Mouse (Mus musculus): ENCODE results near the gene Zdhhc3. TPM values are rescaled to one million over a fixed set of nuclear protein-coding genes. Genes with fewer than 3 reads are reported as not detected.

The Zdhhc3 gene
- polyA plus RNA-seq, 1 experiment from 2014 or later = 78.1 TPM

DNA sequence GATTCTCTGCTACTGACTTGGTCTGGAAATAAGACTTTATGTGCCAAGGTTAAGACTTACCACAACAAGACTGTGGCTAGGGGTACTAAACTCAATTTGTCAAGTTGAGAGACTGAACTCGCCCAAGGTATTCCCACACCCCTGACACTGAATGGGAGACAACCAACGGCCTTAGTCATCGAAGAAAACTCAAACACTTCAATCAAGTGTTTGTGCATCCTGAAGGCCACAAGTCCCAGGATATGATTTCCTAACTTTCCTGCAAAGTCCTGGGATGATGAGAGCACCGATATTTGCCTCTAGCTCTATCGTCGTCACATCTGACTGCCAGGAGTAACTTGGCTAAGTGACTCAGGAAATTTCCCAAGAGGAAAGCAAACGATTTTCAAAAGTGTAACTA is 3.8 kb downstream of the Zdhhc3 start:
- Histone ChIP-seq H3K27me3 (no peaks in the 10 kb centered on the region), H3K27ac (replicated peaks) (no peak overlapping the region), H3K9me3 (no peaks in the 10 kb centered on the region), H3K36me3 (peaks cover 15% of the 10 kb centered on the region), H3K4me3 (no peak overlapping the region), H3K4me1 (replicated peaks) (peaks cover 29% of the 10 kb centered on the region), H3K4me2 (no peak overlapping the region), H3K9ac (no peak overlapping the region)
- ATAC-seq (ENCODE audit: low read depth) = no peak
- WGBS = 92% methylated on average over 7 of the region's 7 CpGs

DNA sequence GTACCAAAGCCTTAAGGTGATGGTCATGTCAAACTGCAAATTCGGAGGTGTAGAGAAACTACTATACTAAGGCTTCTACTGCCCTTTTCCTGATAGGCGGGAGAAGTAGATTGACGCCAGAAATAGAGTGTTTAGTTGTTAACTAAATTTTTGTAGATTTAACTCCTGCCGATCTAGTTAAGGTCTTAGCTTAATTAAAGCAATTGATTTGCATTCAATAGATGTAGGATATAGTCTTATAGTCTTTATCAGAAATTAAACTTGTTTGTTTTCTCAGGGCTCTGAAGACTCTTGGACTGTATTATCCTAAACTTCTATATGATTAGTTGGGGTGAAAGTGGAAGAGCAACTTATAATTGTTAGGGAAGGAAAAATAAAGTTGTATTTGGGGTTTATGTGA is 5.8 kb downstream of the Zdhhc3 start:
- Histone ChIP-seq H3K9ac (no peak overlapping the region), H3K27ac (replicated peaks) (no peak overlapping the region), H3K4me2 (no peak overlapping the region), H3K27me3 (no peaks in the 10 kb centered on the region), H3K4me1 (replicated peaks) (peaks cover 19% of the 10 kb centered on the region), H3K36me3 (peaks cover 19% of the 10 kb centered on the region), H3K4me3 (no peak overlapping the region), H3K9me3 (no peaks in the 10 kb centered on the region)
- no peak for ATAC-seq (ENCODE audit: low read depth)
- WGBS = 90% methylated on average over 4 of the region's 4 CpGs

GRCm38 (mm10) chr9:123104362-123104761 is 8.6 kb downstream of the Zdhhc3 start:
- H3K36me3 ChIP-seq = peaks cover 33% of the 10 kb centered on the region
- no peak overlapping the region for H3K4me3 ChIP-seq
- H3K9ac ChIP-seq = no peak overlapping the region
- no peaks in the 10 kb centered on the region for H3K4me1 ChIP-seq (replicated peaks)
- no peaks in the 10 kb centered on the region for H3K27me3 ChIP-seq
- ATAC-seq (ENCODE audit: low read depth) = no peak
- H3K9me3 ChIP-seq = no peaks in the 10 kb centered on the region
- no peak overlapping the region for H3K4me2 ChIP-seq
- H3K27ac ChIP-seq (replicated peaks) = no peak overlapping the region

DNA sequence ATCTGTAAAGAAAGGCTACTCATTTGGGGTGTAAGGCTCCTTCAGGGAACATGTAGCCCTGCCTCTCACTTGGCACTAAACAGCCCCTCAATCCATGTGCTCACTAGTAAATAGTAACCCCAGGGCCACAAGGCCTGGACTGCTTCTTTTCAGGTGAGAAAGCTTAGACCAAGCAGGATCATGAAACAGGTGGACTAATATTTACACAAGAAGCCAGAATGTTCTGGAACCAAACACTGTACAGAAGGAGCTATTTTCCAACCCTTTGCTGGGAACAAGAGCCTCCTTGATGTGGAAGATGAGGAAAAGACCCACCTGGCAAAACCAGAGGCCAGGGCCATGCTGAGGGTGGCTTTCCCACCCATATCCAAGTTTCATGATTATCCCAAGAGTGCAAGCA is 9.6 kb downstream of the Zdhhc3 start:
- Histone ChIP-seq H3K9me3 (no peaks in the 10 kb centered on the region), H3K27me3 (no peaks in the 10 kb centered on the region), H3K27ac (replicated peaks) (no peak overlapping the region), H3K4me1 (replicated peaks) (no peaks in the 10 kb centered on the region), H3K9ac (no peak overlapping the region), H3K4me3 (no peak overlapping the region), H3K36me3 (peaks cover 41% of the 10 kb centered on the region), H3K4me2 (no peak overlapping the region)
- no peak for ATAC-seq (ENCODE audit: low read depth)

GRCm38 (mm10) chr9:123099631-123100455 is 13.2 kb downstream of the Zdhhc3 start:
- Histone ChIP-seq H3K9me3 (no peaks in the 10 kb centered on the region), H3K4me3 (no peak overlapping the region), H3K27me3 (no peaks in the 10 kb centered on the region), H3K27ac (replicated peaks) (no peak overlapping the region), H3K36me3 (peaks cover 66% of the 10 kb centered on the region), H3K4me1 (replicated peaks) (no peaks in the 10 kb centered on the region), H3K4me2 (no peak overlapping the region), H3K9ac (no peak overlapping the region)
- no peak for ATAC-seq (ENCODE audit: low read depth)
- 95% methylated on average over 16 of the region's 16 CpGs for WGBS

- 90% methylated on average over 4 of the region's 4 CpGs for WGBS
These were observed 22.2 kb downstream of the Zdhhc3 start for GRCm38 (mm10) chr9:123090844-123091243.

DNA sequence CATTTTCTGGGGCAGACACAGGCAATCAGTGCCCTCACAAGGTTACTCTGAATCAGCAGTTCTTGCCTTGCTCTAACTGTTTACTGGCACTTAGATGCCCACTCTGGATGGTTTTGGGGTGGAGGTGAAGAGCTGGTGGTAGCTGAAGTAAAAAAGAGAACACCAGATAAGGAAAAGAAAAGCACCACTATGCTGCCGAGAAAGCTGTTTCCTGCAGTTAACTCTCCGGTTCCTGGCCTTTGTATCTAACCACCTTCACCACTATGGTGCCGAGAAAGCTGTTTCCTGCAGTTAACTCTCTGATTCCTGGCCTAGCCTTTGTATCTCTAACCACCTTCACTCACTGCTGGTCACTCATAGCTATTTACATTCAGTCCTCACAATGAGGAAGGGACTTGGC is 25.4 kb downstream of the Zdhhc3 start:
- H3K9me3 ChIP-seq = no peaks in the 10 kb centered on the region
- peaks cover 72% of the 10 kb centered on the region for H3K36me3 ChIP-seq
- no peaks in the 10 kb centered on the region for H3K27me3 ChIP-seq
- no peak overlapping the region for H3K4me3 ChIP-seq
- H3K27ac ChIP-seq (replicated peaks) = no peak overlapping the region
- WGBS = 87% methylated on average over 3 of the region's 3 CpGs
- H3K4me1 ChIP-seq (replicated peaks) = no peaks in the 10 kb centered on the region
- no peak overlapping the region for H3K9ac ChIP-seq
- H3K4me2 ChIP-seq = no peak overlapping the region
- ATAC-seq (ENCODE audit: low read depth) = no peak

More at GRCm38 (mm10) chr9:123090844-123091243, 22.2 kb downstream of the Zdhhc3 start:
- Histone ChIP-seq H3K9ac (no peak overlapping the region), H3K27me3 (no peaks in the 10 kb centered on the region), H3K4me3 (no peak overlapping the region), H3K36me3 (peaks cover 59% of the 10 kb centered on the region), H3K4me1 (replicated peaks) (no peaks in the 10 kb centered on the region), H3K4me2 (no peak overlapping the region), H3K27ac (replicated peaks) (no peak overlapping the region), H3K9me3 (no peaks in the 10 kb centered on the region)
- ATAC-seq (ENCODE audit: low read depth) = no peak

GRCm38 (mm10) chr9:123085373-123085772 is 27.6 kb downstream of the Zdhhc3 start:
- peaks cover 92% of the 10 kb centered on the region for H3K36me3 ChIP-seq
- no peaks in the 10 kb centered on the region for H3K27me3 ChIP-seq
- H3K4me1 ChIP-seq (replicated peaks) = no peaks in the 10 kb centered on the region
- no peak overlapping the region for H3K27ac ChIP-seq (replicated peaks)
- no peak overlapping the region for H3K4me3 ChIP-seq
- WGBS = 77% methylated on average over 1 of the region's 1 CpGs
- H3K9me3 ChIP-seq = no peaks in the 10 kb centered on the region
- H3K9ac ChIP-seq = no peak overlapping the region
- ATAC-seq (ENCODE audit: low read depth) = no peak
- no peak overlapping the region for H3K4me2 ChIP-seq

GRCm38 (mm10) chr9:123080796-123081195 is 32.2 kb downstream of the Zdhhc3 start:
- no peak overlapping the region for H3K27ac ChIP-seq (replicated peaks)
- H3K9ac ChIP-seq = no peak overlapping the region
- H3K36me3 ChIP-seq = peaks cover 95% of the 10 kb centered on the region
- H3K4me3 ChIP-seq = no peak overlapping the region
- no peak overlapping the region for H3K4me2 ChIP-seq
- no peaks in the 10 kb centered on the region for H3K4me1 ChIP-seq (replicated peaks)
- ATAC-seq (ENCODE audit: low read depth) = no peak
- WGBS = 74% methylated on average over 1 of the region's 1 CpGs
- H3K9me3 ChIP-seq = no peaks in the 10 kb centered on the region
- no peaks in the 10 kb centered on the region for H3K27me3 ChIP-seq

GRCm38 (mm10) chr9:123080355-123080754 is 32.6 kb downstream of the Zdhhc3 start:
- Histone ChIP-seq H3K9ac (no peak overlapping the region), H3K9me3 (no peaks in the 10 kb centered on the region), H3K27ac (replicated peaks) (no peak overlapping the region), H3K4me2 (no peak overlapping the region), H3K4me3 (no peak overlapping the region), H3K4me1 (replicated peaks) (no peaks in the 10 kb centered on the region), H3K27me3 (no peaks in the 10 kb centered on the region), H3K36me3 (peaks cover 95% of the 10 kb centered on the region)
- 93% methylated on average over 7 of the region's 7 CpGs for WGBS
- ATAC-seq (ENCODE audit: low read depth) = no peak

- no peak overlapping the region for H3K27ac ChIP-seq (replicated peaks)
- no peak for ATAC-seq (ENCODE audit: low read depth)
- H3K9ac ChIP-seq = no peak overlapping the region
- no peaks in the 10 kb centered on the region for H3K9me3 ChIP-seq
- 94% methylated on average over 5 of the region's 5 CpGs for WGBS
- no peak overlapping the region for H3K4me2 ChIP-seq
- no peaks in the 10 kb centered on the region for H3K4me1 ChIP-seq (replicated peaks)
- H3K27me3 ChIP-seq = no peaks in the 10 kb centered on the region
- H3K4me3 ChIP-seq = no peak overlapping the region
- peaks cover 94% of the 10 kb centered on the region for H3K36me3 ChIP-seq
These were observed 33.9 kb downstream of the Zdhhc3 start for GRCm38 (mm10) chr9:123079149-123079548.

DNA sequence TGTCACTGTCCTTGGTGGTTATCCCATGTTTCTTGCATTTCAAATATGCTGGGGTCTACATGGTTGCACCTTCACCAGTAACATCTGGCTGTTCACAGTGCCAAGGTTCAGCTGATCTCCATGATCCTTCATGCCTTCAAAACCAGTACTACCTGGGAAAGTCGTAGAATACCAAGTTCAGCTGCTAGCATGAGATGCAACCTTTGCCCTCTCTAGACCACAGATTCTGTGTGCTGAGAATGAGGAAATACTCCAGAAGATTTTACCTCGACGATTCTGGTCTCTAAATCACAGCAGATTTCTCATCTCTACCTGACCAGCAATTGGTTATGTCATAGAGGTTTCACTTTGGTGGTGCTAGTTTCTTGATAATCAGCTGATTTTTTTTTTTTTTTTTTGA is 52.8 kb downstream of the Zdhhc3 start:
- WGBS = 94% methylated on average over 3 of the region's 3 CpGs
- Histone ChIP-seq H3K27ac (replicated peaks) (no peak overlapping the region), H3K9ac (no peak overlapping the region), H3K4me2 (no peak overlapping the region), H3K4me3 (no peak overlapping the region), H3K36me3 (no peaks in the 10 kb centered on the region), H3K4me1 (replicated peaks) (no peaks in the 10 kb centered on the region), H3K9me3 (no peaks in the 10 kb centered on the region), H3K27me3 (no peaks in the 10 kb centered on the region)
- ATAC-seq (ENCODE audit: low read depth) = no peak

DNA sequence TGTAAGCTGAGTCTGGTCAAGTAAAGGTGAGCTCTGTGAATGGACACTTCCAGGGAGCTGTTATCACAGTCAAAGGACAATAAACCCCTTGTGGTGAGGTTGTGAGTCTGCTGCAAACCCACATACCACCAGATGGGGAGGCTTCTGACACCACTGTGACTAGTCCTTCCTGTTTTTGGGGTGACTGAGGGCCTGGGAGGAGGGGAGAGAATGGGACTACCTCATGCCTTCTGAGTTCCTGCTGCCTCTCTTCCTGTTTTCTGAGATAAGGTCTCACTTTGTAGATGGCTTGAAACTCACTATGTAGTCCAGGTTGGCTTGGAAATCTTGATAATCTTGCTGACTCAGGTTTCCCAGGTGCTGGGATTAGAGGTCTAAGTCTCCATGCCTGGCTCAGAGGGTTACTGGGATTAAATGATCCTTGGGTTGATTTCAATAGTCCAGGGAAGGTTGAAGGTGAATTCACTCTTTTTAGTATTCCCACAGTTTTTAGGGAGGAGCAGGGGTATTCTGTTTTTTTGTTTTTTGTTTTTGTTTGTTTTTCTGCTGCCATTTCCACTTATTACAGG is 54.2 kb downstream of the Zdhhc3 start:
- Histone ChIP-seq H3K27me3 (no peaks in the 10 kb centered on the region), H3K9me3 (no peaks in the 10 kb centered on the region), H3K36me3 (no peaks in the 10 kb centered on the region), H3K4me3 (no peak overlapping the region), H3K9ac (no peak overlapping the region), H3K4me1 (replicated peaks) (no peaks in the 10 kb centered on the region), H3K4me2 (no peak overlapping the region), H3K27ac (replicated peaks) (no peak overlapping the region)
- ATAC-seq (ENCODE audit: low read depth) = no peak

Measured in neural tube, embryonic 13.5 days (tissue).